Mouse (Mus musculus): Measurements from ENCODE around the gene Zdhhc22.
A peak's percentile ranks its signal among the peaks of the same experiment; 100 is the strongest.

Gene Zdhhc22

GRCm38 (mm10) chr12:86961589-86962344, 28.5 kb downstream of the Zdhhc22 start:
- no peak for DNase-seq (ENCODE audit: low spot score)

- DNase-seq (ENCODE audit: low spot score), result no peak
Measured at GRCm38 (mm10) chr12:86960791-86961335, 29.4 kb downstream of the Zdhhc22 start.

GRCm38 (mm10) chr12:86960138-86960537, 30.1 kb downstream of the Zdhhc22 start:
- no peak for DNase-seq (ENCODE audit: low spot score)

- DNase-seq (ENCODE audit: low spot score), result no peak
Measured at GRCm38 (mm10) chr12:86959661-86960060, 30.6 kb downstream of the Zdhhc22 start.

GRCm38 (mm10) chr12:86958558-86958957, 31.7 kb downstream of the Zdhhc22 start:
- no peak for DNase-seq (ENCODE audit: low spot score)

- no peak for DNase-seq (ENCODE audit: low spot score)
Measured at GRCm38 (mm10) chr12:86955894-86956293, 34.3 kb downstream of the Zdhhc22 start.

- DNase-seq (ENCODE audit: low spot score), result no peak
Measured at GRCm38 (mm10) chr12:86952331-86952850, 37.8 kb downstream of the Zdhhc22 start.

- DNase-seq (ENCODE audit: low spot score), result no peak
Measured at GRCm38 (mm10) chr12:86950961-86951360, 39.3 kb downstream of the Zdhhc22 start.

- DNase-seq (ENCODE audit: low spot score), result peak; percentile 78
Measured at GRCm38 (mm10) chr12:86950161-86950960, 39.9 kb downstream of the Zdhhc22 start.

GRCm38 (mm10) chr12:86949501-86949900, 40.7 kb downstream of the Zdhhc22 start:
- peak; percentile 80 for DNase-seq (ENCODE audit: low spot score)

GRCm38 (mm10) chr12:86948627-86949026, 41.6 kb downstream of the Zdhhc22 start:
- DNase-seq (ENCODE audit: low spot score), result no peak

- peak; percentile 9 for DNase-seq (ENCODE audit: low spot score)
Measured at GRCm38 (mm10) chr12:86947681-86948401, 42.4 kb downstream of the Zdhhc22 start.

- peak; percentile 96 for DNase-seq (ENCODE audit: low spot score)
Measured at GRCm38 (mm10) chr12:86946862-86947574, 43.2 kb downstream of the Zdhhc22 start, which contains the start of gene Cipc. Gene Cipc (plus strand): TSS chr12:86947043.

GRCm38 (mm10) chr12:86946301-86946781, 43.9 kb downstream of the Zdhhc22 start:
- no peak for DNase-seq (ENCODE audit: low spot score)

GRCm38 (mm10) chr12:86945126-86945525, 45.1 kb downstream of the Zdhhc22 start:
- peak; percentile 71 for DNase-seq (ENCODE audit: low spot score)

GRCm38 (mm10) chr12:86943421-86943820, 46.8 kb downstream of the Zdhhc22 start:
- no peak for DNase-seq (ENCODE audit: low spot score)

- DNase-seq (ENCODE audit: low spot score), result peak; percentile 35
Measured at GRCm38 (mm10) chr12:86941734-86942486, 48.3 kb downstream of the Zdhhc22 start.

GRCm38 (mm10) chr12:86941173-86941572, 49.1 kb downstream of the Zdhhc22 start:
- no peak for DNase-seq (ENCODE audit: low spot score)

GRCm38 (mm10) chr12:86938571-86938970, 51.7 kb downstream of the Zdhhc22 start:
- DNase-seq (ENCODE audit: low spot score), result no peak

Measured in T-cell, adult 2 months (primary cell).